Mouse (Mus musculus) limb, embryonic 12.5 days (tissue): Measurements from ENCODE around the gene Gm48552. TPM values are rescaled to one million over a fixed set of nuclear protein-coding genes. Genes with fewer than 3 reads are reported as not detected.

Experiments used
- ATAC-seq: fragments of 200-750 bp; cut with Nextera tagmentation; 2 replicates; pipeline ENCODE4 v1.8.0; 2017; ENCODE audit warnings: low read depth, moderate TSS enrichment; ENCODE audit not compliant: insufficient number of reproducible peaks, insufficient read depth, low FRiP score, low TSS enrichment
- H3K27ac ChIP-seq: fragments of 300-500 bp; sonication (generic); 2 replicates; pipeline ENCODE4 v1.5.1; 2016; ENCODE audit warnings: mild to moderate bottlenecking, moderate library complexity
- H3K27me3 ChIP-seq: fragments of 300-500 bp; sonication (generic); 2 replicates; pipeline ENCODE4 v1.6.1; 2016; ENCODE audit warnings: mild to moderate bottlenecking, moderate library complexity
- H3K36me3 ChIP-seq: fragments of 300-500 bp; sonication (generic); 2 replicates; pipeline ENCODE4 v1.6.1; 2016; ENCODE audit warnings: mild to moderate bottlenecking, moderate library complexity
- H3K4me1 ChIP-seq: fragments of 300-500 bp; sonication (generic); replicated peaks from 2 replicates; pipeline ENCODE4 v1.6.1; 2016
- H3K4me2 ChIP-seq: fragments of 300-500 bp; sonication (generic); 2 replicates; pipeline ENCODE4 v1.6.1; 2016; ENCODE audit warnings: mild to moderate bottlenecking, moderate library complexity
- H3K4me3 ChIP-seq: fragments of 300-500 bp; sonication (generic); replicated peaks from 2 replicates; pipeline ENCODE4 v1.5.1; 2016; ENCODE audit warnings: mild to moderate bottlenecking
- H3K9ac ChIP-seq: fragments of 300-500 bp; sonication (generic); replicated peaks from 2 replicates; pipeline ENCODE4 v1.6.1; 2016; ENCODE audit warnings: mild to moderate bottlenecking, moderate library complexity
- H3K9me3 ChIP-seq: fragments of 300-500 bp; sonication (generic); 2 replicates; pipeline ENCODE4 v1.6.1; 2016; ENCODE audit warnings: mild to moderate bottlenecking, moderate library complexity
- WGBS: fragments of 180-500 bp; shearing (Covaris S2); methylation state at CpG from one replicate; pipeline ENCODE4 v1.1.7; 2016; 5-methylcytosine and 5-hydroxymethylcytosine counted together
- polyA plus RNA-seq: library from polyadenylated mRNA; unstranded; fragments of >200 nt; fragmentation: Nextera tagmentation; extraction: Ambion mirVana; gene quantifications from 2 replicates; pipeline ENCODE4 v1.2.1, GENCODE M21; 2016

Gene Gm48552
- polyA plus RNA-seq, 1 experiment from 2014 or later: 3.1 TPM

DNA sequence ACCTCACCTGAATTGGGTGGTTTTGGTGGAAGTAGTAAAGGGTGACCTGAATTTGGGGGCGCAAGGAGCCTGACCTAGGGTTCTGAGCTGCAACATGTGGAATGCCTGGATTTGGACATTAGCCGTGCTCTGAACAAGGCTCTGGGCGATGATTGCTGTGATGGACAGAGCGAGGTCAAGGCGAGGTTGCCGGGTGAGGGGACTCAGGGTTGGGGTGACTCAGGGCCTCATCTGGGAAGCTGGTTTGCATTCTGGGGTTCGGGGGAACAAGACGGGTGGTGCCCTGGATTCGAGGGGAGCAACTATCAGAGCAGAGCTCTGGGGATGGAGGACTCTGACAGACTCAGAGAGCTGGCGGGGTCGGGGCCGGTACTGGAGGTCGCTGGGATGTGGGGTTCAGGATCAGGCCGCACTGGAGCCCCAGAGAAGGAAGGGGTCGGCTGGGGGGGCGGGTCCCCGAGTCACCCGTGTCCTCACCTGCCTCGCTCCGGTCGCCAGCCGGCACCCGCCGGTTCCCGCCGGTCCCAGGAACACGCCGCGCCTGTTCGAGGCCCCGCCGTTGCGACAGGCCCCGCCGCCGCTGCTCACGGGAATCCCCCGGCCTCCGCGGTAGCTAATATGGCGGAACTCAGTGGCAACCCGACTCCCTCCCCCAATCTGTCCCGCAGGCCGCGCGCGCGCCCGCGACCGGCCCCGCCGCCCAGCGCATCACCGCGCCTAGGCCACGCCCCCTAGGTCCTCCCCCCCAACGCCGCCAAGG lies 10.8 kb upstream of the Gm48552 start, which contains the start of gene Fzr1:
Gene Fzr1 (minus strand): TSS at position 724 of the 760 bp plus-strand sequence.
- peak; percentile 38 for ATAC-seq
- H3K9ac ChIP-seq: peak within 1 kb of the TSS; percentile 90
- WGBS: under 1% methylated on average over 59 of the region's 59 CpGs
- H3K36me3 ChIP-seq: peaks cover 35% of the 10 kb centered on the region
- H3K27me3 ChIP-seq: no peaks in the 10 kb centered on the region
- H3K4me1 ChIP-seq: peaks cover 25% of the 10 kb centered on the region
- no peaks in the 10 kb centered on the region for H3K9me3 ChIP-seq
- peak within 1 kb of the TSS; percentile 90 for H3K4me2 ChIP-seq
- H3K4me3 ChIP-seq: peak within 1 kb of the TSS; percentile 84
- H3K27ac ChIP-seq: peak within 1 kb of the TSS; percentile 74

- peak; percentile 94 for ATAC-seq
- 1% methylated on average over 46 of the region's 46 CpGs for whole genome bisulfite sequencing
- peak overlapping the region; percentile 90 for H3K9ac ChIP-seq
- H3K36me3 ChIP-seq: peaks cover 28% of the 10 kb centered on the region
- H3K4me3 ChIP-seq: peak overlapping the region; percentile 84
- H3K27me3 ChIP-seq: no peaks in the 10 kb centered on the region
- H3K9me3 ChIP-seq: no peaks in the 10 kb centered on the region
- H3K4me1 ChIP-seq: peaks cover 25% of the 10 kb centered on the region
- H3K4me2 ChIP-seq: peak overlapping the region; percentile 90
- H3K27ac ChIP-seq: peak overlapping the region; percentile 74
These were observed 10.1 kb upstream of the Gm48552 start for GRCm38 (mm10) chr10:81378553-81379182.

GRCm38 (mm10) chr10:81379183-81379553 lies 9.6 kb upstream of the Gm48552 start:
- peak overlapping the region; percentile 84 for H3K4me3 ChIP-seq
- WGBS: 61% methylated on average over 3 of the region's 3 CpGs
- ATAC-seq: 0 out of 2 replicates have a peak, but pooled peaks have one; percentile 0

DNA sequence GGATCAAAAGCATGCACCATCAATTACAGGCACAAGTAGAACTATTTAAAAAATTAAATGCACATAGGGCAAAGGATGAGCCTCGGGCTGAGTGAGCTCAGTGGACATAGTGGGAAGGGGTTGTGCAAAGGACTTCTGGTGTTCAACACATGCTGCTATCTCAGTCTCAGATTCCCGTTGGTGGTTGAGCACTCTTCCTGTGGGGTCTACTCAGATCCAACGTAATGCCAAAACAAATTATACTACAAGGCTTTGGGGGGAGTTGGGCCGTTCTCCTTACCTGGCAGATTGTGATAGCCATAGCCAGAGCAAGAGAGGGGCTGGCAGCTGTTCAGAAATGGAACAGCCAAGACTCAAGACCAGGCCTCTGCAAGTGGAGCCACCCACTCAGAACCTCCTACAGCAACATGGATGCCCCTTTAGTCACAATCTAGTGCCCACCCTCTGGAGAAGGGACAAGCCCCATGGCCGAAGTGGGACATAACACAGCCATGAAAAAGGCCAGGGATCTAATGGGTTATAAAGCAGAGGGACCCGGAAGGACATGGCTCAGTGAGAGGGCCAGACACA lies 8.9 kb upstream of the Gm48552 start:
- 91% methylated on average over 6 of the region's 6 CpGs for WGBS
- no peak overlapping the region for H3K27ac ChIP-seq
- no peak overlapping the region for H3K9ac ChIP-seq
- no peaks in the 10 kb centered on the region for H3K9me3 ChIP-seq
- peaks cover 27% of the 10 kb centered on the region for H3K4me1 ChIP-seq
- H3K27me3 ChIP-seq: no peaks in the 10 kb centered on the region
- no peak overlapping the region for H3K4me3 ChIP-seq
- H3K4me2 ChIP-seq: no peak overlapping the region
- H3K36me3 ChIP-seq: peaks cover 17% of the 10 kb centered on the region
- ATAC-seq: no peak

More at GRCm38 (mm10) chr10:81379183-81379553, 9.6 kb upstream of the Gm48552 start:
- Histone ChIP-seq H3K9ac (peak overlapping the region; percentile 55), H3K36me3 (peaks cover 23% of the 10 kb centered on the region), H3K4me1 (peaks cover 25% of the 10 kb centered on the region), H3K9me3 (no peaks in the 10 kb centered on the region), H3K27me3 (no peaks in the 10 kb centered on the region), H3K4me2 (peak overlapping the region; percentile 90), H3K27ac (peak overlapping the region; percentile 73)

DNA sequence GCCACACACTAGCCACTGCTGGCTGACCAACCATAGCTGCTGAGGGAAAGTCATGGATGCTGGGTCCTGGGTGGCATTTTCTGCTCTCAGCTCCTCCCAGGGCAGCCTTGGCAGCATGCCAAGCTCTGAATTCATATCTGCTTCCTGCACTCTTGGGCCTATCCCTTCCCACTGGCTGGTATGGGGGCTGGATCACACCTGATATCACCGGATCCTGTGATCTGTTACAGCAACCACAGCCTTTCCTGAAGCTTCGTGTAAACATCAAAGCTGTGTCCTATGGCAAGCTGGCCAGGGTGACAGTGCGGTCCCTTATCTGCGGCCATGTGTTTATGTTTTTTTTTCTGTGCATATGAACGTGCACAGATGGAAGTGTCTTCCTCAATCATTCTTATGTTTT lies 6.8 kb upstream of the Gm48552 start:
- H3K4me1 ChIP-seq: peaks cover 21% of the 10 kb centered on the region
- H3K4me2 ChIP-seq: no peak overlapping the region
- ATAC-seq: no peak
- H3K27me3 ChIP-seq: no peaks in the 10 kb centered on the region
- peaks cover 16% of the 10 kb centered on the region for H3K36me3 ChIP-seq
- no peak overlapping the region for H3K4me3 ChIP-seq
- no peak overlapping the region for H3K9ac ChIP-seq
- H3K9me3 ChIP-seq: no peaks in the 10 kb centered on the region
- 0 out of 2 replicates have a peak overlapping the region, but pooled peaks have one; percentile 7 for H3K27ac ChIP-seq
- 88% methylated on average over 5 of the region's 5 CpGs for WGBS

- Histone ChIP-seq H3K27ac (peak within 1 kb of the TSS; percentile 79), H3K9ac (peak within 1 kb of the TSS; percentile 85), H3K4me2 (peak within 1 kb of the TSS; percentile 84), H3K27me3 (no peaks in the 10 kb centered on the region), H3K4me3 (peak within 1 kb of the TSS; percentile 92), H3K4me1 (peaks cover 16% of the 10 kb centered on the region), H3K36me3 (peaks cover 35% of the 10 kb centered on the region), H3K9me3 (no peaks in the 10 kb centered on the region)
- WGBS: 8% methylated on average over 54 of the region's 54 CpGs
- peak; percentile 90 for ATAC-seq
These were observed 4.8 kb upstream of the Gm48552 start, which contains the start of the genes Dohh and Gm48551 for GRCm38 (mm10) chr10:81383802-81384604. Gene Dohh (plus strand): TSS chr10:81384428. Gene Gm48551 (plus strand): TSS chr10:81384466.

DNA sequence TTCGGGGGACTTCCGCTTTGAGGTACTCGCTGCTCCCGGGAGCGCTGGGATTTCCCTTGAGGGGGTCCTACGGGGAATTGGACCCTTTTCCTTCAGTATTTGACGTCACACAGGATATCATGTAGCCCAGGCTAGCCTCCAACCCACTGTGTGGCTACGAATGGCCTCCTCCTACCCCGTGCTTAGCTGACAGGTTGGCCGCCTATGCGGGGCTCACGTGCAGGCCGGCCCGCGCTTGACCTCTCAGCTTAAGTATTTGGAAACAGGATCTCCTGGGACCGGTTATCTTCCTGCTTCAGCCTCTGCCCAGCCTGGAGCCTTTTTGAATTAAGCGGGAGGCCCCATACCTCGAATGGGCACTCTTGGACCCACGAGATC lies 4.2 kb upstream of the Gm48552 start:
- Histone ChIP-seq H3K9me3 (no peaks in the 10 kb centered on the region), H3K36me3 (peaks cover 41% of the 10 kb centered on the region), H3K4me3 (peak overlapping the region; percentile 92), H3K4me2 (peak overlapping the region; percentile 84), H3K27ac (peak overlapping the region; percentile 79), H3K4me1 (peaks cover 13% of the 10 kb centered on the region), H3K27me3 (no peaks in the 10 kb centered on the region), H3K9ac (peak overlapping the region; percentile 85)
- under 1% methylated on average over 19 of the region's 19 CpGs for WGBS
- ATAC-seq: no peak; the same call in 1 of the 2 replicates

- Histone ChIP-seq H3K4me3 (peak overlapping the region; percentile 92), H3K36me3 (peaks cover 46% of the 10 kb centered on the region), H3K9ac (no peak overlapping the region), H3K27me3 (no peaks in the 10 kb centered on the region), H3K9me3 (no peaks in the 10 kb centered on the region), H3K4me1 (peaks cover 18% of the 10 kb centered on the region), H3K4me2 (peak overlapping the region; percentile 84), H3K27ac (no peak overlapping the region)
- 85% methylated on average over 22 of the region's 22 CpGs for WGBS
- no peak for ATAC-seq
These were observed 3.0 kb upstream of the Gm48552 start for GRCm38 (mm10) chr10:81385603-81386306.

GRCm38 (mm10) chr10:81387716-81388115 lies 1.1 kb upstream of the Gm48552 start:
- 92% methylated on average over 20 of the region's 20 CpGs for whole genome bisulfite sequencing
- Histone ChIP-seq H3K27me3 (no peaks in the 10 kb centered on the region), H3K9me3 (no peaks in the 10 kb centered on the region), H3K4me1 (peaks cover 22% of the 10 kb centered on the region), H3K27ac (no peak overlapping the region), H3K4me2 (no peak overlapping the region), H3K4me3 (no peak overlapping the region; the same call in 1 of the 2 replicates), H3K9ac (no peak overlapping the region), H3K36me3 (peaks cover 50% of the 10 kb centered on the region)
- no peak for ATAC-seq

GRCm38 (mm10) chr10:81389373-81389772 lies 568 bp downstream of the Gm48552 start:
- ATAC-seq: no peak
- Histone ChIP-seq H3K36me3 (peaks cover 50% of the 10 kb centered on the region), H3K9ac (no peak overlapping the region), H3K27ac (no peak overlapping the region; the same call in 1 of the 2 replicates), H3K4me3 (no peak overlapping the region), H3K4me2 (no peak overlapping the region), H3K4me1 (peaks cover 33% of the 10 kb centered on the region), H3K27me3 (no peaks in the 10 kb centered on the region), H3K9me3 (no peaks in the 10 kb centered on the region)
- WGBS: 66% methylated on average over 3 of the region's 3 CpGs
